Mouse (Mus musculus) spleen, postnatal 0 days (tissue): ENCODE measurements around the gene 1110008P14Rik. TPM values are rescaled to one million over a fixed set of nuclear protein-coding genes. Genes with fewer than 3 reads are reported as not detected.

Experiments used
- polyA plus RNA-seq: library from polyadenylated mRNA; unstranded; fragments of >200 nt; fragmentation: Nextera tagmentation; extraction: Ambion mirVana; gene quantifications from 2 replicates; pipeline ENCODE4 v1.2.1, GENCODE M21; 2015

The 1110008P14Rik gene
- 45.8 and 48.6 TPM in 2 replicates for polyA plus RNA-seq

DNA sequence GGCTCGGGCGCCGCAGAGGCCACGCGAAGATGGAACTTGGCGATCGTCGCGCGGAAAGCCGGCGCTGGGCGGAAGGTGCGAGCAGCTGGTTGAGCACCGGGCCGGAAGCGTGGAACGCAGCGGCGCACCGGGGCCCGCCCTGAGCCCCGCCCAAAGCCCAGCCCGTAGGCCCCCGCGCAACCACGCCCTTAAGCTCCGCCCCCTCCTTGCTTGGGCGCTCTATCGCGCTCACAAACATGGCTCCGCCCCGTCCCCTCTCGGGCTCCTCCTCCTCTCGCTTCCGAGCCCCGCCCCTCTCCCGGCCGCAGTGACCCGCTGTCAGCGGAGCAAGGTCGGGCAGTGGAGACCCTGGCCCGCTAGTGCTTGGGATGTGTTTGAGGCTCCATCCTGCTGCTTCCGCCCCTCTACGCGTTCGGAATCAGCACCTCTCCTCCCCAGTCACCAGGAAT is at the start of gene 1110008P14Rik:
TSS of gene 1110008P14Rik (minus strand) at position 164 of the 449 bp plus-strand sequence.

DNA sequence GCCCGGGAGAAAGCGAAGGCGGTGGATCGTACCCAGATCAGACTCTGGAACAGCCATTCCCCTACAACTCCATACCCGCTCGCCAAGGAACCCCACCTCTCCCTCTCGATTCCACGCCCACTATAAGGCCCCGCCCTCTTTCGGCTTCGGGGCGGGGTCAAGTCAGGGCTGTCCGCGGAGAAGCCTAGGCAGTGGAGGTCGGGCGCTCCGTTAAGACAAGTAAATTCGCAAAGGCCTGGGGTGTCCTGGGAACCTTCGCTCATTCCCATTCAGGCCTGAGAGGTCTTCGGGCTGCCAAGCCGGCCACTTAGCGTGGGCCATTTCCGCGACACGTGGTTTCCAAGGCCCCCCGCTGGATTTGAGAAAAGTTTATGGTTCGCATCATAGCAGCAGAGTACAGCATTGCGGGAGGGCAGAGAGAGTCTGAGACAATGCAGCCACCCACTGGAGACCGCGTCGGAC is 13.8 kb upstream of the 1110008P14Rik start, which contains the start of gene Ptges2:
TSS of gene Ptges2 (plus strand) at position 413 of the 462 bp plus-strand sequence.

DNA sequence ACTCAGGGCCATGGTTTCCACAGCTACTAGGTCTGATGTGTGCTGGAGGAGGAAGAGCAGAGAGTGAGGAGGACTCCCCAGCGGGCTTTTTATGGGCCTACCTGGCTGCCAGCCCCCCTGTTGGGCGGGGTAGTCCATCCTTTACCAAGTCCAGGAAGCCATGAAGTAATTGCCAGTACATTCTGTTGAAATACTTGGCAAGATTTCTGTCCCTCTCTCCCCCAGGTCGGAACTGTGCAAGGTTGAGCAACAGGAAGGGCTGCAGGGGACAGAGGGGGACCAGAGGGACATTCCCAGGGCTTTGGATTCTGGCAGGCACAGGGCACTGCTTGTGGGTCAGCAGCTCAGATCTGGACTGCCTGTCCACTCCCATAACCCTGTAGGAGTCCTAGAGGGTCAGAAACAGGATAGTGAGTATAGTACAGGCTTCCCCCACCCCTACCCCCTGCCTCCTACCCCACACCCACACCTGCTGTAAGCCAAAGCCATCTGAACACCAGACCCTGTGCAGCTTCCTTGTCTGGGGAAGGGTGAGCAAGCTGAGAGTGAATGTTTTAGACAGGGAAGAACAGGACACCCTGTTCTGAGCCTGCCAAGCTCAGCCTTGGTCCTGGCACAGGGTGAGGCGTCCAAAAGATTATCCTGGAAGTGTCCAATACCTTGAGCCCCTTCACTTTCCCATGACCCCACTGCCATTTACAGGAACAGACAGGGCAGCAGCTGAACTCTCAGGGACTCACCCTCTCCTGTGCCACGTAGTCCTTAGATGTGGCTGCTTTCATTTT is 6.2 kb upstream of the 1110008P14Rik start, which contains the start of gene Lcn2:
TSS of gene Lcn2 (minus strand) at position 547 of the 785 bp plus-strand sequence.

DNA sequence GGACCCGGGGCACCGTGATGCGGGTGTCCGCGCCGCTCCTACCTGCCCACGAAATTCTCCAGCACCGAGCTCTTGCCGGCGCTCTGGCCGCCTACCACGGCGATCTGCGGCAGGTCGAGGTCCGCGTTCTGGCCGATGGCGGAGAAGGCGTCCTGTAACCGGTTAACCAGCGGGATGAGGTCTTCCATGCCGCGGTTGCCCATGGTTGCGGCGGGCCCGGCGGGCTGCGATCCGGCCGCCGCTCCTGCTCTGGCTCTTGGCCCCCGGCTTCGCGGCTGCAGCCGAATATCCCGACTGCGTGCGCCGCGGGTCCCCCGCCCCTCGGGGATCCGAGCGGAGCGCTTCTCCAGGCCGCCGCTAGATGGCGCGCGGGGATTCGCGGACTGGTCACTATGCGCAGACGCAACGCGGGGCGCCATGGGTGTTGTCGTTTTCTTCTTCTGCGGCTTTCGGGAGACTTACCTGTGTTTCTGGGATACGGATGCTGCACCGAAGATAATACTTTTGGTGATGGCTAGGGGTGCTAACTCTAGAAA is 28.7 kb downstream of the 1110008P14Rik start, which contains the start of gene Dnm1:
TSS of gene Dnm1 (minus strand) at position 332 of the 536 bp plus-strand sequence.

DNA sequence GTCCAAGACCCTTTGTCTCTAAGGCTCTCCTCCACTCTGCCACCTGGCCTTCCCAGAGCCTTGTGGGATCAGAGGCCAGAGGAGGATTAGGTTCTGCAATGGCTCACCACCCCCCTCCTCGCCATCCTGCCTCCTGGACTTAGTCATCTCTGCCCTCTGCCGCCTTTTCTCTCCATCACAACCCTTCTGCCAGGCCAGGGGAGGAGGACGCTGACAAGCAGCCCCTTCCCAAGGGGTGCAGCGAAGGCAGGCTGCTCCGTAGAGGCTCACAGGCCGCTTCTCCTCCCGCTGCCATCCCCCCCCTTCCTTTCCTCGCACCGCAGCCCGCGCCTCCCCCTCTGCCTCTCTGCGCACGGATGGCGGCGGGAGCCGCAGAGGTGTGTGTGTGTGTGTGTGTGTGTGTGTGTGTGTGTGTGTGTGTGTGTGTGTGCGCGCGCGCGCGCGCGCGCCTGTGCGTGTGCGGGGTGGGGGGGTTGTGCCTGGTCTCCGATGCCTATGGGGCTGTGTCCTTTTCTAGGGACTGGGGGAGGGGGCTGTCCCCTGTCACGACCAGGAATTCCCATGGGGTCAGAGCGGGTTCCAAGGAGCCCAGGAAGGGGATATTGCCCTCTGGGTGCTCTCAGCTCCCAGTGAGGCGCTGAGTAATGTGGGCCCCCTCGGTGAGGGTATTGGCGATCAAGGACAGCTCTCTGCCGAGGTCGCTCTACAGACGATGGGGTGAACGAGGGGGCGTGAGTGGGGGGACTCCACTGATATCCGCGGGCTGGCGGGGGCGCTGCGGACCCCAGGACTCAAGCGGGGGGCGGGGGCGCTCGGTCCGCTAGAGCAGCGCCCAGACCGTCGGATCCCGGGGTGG is 29.4 kb downstream of the 1110008P14Rik start, which contains the start of gene Ciz1:
TSS of gene Ciz1 (plus strand) at position 177 of the 856 bp plus-strand sequence.

Other genes with a start within 250 kb of the 1110008P14Rik start
- gene Prrc2b, start 230.9 kb downstream of the 1110008P14Rik start, polyA plus RNA-seq: 16.3 and 19.1 TPM in 2 replicates
- gene Pomt1, start 145.3 kb downstream of the 1110008P14Rik start, polyA plus RNA-seq: 11.6 and 13.3 TPM in 2 replicates
- 31.9 and 32.8 TPM in 2 replicates for gene Uck1, start 121.8 kb downstream of the 1110008P14Rik start, polyA plus RNA-seq
- 9.8 and 13.2 TPM in 2 replicates for gene Golga2, start 94.6 kb downstream of the 1110008P14Rik start, polyA plus RNA-seq
- 268 and 276 TPM in 2 replicates for gene Swi5, start 93.9 kb downstream of the 1110008P14Rik start, polyA plus RNA-seq
- gene Ciz1, start 29.6 kb downstream of the 1110008P14Rik start, polyA plus RNA-seq: 20.5 and 25.2 TPM in 2 replicates
- 2.0 and 3.8 TPM in 2 replicates for gene Dnm1, start 28.6 kb downstream of the 1110008P14Rik start, polyA plus RNA-seq
- gene Lcn2, start 6.3 kb upstream of the 1110008P14Rik start, polyA plus RNA-seq: 401 and 613 TPM in 2 replicates
- 13.7 and 14.0 TPM in 2 replicates for gene Ptges2, start 14.0 kb upstream of the 1110008P14Rik start, polyA plus RNA-seq
- 2.5 and 2.9 TPM in 2 replicates for gene Naif1, start 68.5 kb upstream of the 1110008P14Rik start, polyA plus RNA-seq
- 7.0 and 7.8 TPM in 2 replicates for gene Slc25a25, start 69.5 kb upstream of the 1110008P14Rik start, polyA plus RNA-seq
- 3.9 and 5.6 TPM in 2 replicates for gene Fam102a, start 153.4 kb upstream of the 1110008P14Rik start, polyA plus RNA-seq
- 73.8 and 81.9 TPM in 2 replicates for gene Dpm2, start 188.9 kb upstream of the 1110008P14Rik start, polyA plus RNA-seq
- not detected in 2 replicates for gene Pip5kl1, start 192.9 kb upstream of the 1110008P14Rik start, polyA plus RNA-seq
- not detected in 2 replicates for gene 9430097D07Rik, start 193.7 kb upstream of the 1110008P14Rik start, polyA plus RNA-seq
- gene St6galnac4, start 205.2 kb upstream of the 1110008P14Rik start, polyA plus RNA-seq: 14.7 and 19.2 TPM in 2 replicates
- 13.3 and 16.6 TPM in 2 replicates for gene St6galnac6, start 217.8 kb upstream of the 1110008P14Rik start, polyA plus RNA-seq
- 4.8 and 5.1 TPM in 2 replicates for gene Ak1, start 239.8 kb upstream of the 1110008P14Rik start, polyA plus RNA-seq